Mouse (Mus musculus) lung, adult 2 months (tissue): ENCODE measurements around the gene Dlg4.

Experiments used
- CTCF ChIP-seq: fragments of 200-500 bp; IDR thresholded peaks from 2 replicates; pipeline ENCODE4 v1.5.1; 2011; ENCODE audit warnings: mild to moderate bottlenecking, low read length, control low read depth; ENCODE audit not compliant: insufficient read depth
- POLR2A ChIP-seq: fragments of 200-500 bp; IDR thresholded peaks from 2 replicates; pipeline ENCODE4 v1.6.1; 2011; ENCODE audit warnings: low read depth, mild to moderate bottlenecking, control low read depth, low read length, borderline replicate concordance; ENCODE audit errors: extremely low read depth

DNA sequence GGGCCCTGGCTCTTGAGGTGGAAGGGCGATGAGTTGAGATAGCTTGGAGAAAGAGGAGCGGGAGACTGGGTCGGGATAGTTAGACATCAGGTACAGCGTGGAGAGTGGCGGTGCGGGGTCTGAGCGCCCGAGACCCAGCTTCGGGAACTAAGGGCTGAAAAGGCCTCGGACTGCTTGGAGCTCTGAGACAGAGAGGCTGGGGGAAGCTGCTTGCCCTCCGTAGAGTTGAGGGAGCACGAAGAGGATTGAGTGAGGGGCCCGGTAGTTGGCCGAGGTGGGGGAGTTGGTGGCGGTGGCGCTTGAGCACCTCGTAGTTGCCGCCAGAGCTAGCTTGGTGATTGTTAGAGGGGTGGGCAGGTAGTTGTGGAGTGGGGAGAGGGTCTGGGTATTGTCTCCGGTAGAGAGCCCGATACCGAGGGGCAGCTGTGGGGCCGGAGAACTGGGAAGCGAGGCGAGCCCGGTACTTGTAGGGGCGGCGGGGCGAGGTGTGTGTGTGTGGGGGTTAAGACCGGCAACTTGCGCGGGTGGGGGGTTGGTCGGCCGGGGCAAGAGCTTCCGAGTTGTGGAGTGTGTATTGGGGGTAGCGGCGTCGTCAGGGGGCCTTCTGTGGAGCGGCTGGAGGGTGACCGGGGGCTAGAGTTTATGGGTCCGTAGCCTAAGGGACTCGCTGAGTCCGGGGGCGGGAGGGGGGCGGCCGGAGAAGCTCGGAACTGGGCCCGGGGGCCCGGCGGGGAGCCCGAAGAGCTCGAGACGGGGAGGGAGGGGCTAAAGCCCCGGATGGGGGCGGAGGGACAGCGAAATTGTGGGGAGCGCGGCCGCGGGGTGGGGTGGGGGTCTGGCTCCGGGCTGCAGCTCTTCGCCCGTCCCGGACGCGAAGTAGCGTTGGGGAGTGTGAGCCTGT, 20.3 kb upstream of the Dlg4 start:
- no peak for TF ChIP-seq POLR2A
- no peak for TF ChIP-seq CTCF
